Mouse (Mus musculus): ENCODE measurements around the gene Fbxl17. TPM values are rescaled to one million over a fixed set of nuclear protein-coding genes. Genes with fewer than 3 reads are reported as not detected.

The Fbxl17 gene
- polyA plus RNA-seq, 1 experiment from 2014 or later = 9.8 TPM

GRCm38 (mm10) chr17:63212018-63212417 lies 287.8 kb downstream of the Fbxl17 start:
- no peak overlapping the region for H3K4me3 ChIP-seq
- WGBS = 90% methylated on average over 4 of the region's 4 CpGs
- no peak overlapping the region for H3K9ac ChIP-seq
- H3K36me3 ChIP-seq = no peaks in the 10 kb centered on the region
- no peak overlapping the region for H3K4me2 ChIP-seq (replicated peaks)
- no peaks in the 10 kb centered on the region for H3K27me3 ChIP-seq (replicated peaks)
- H3K27ac ChIP-seq = no peak overlapping the region
- H3K4me1 ChIP-seq = no peaks in the 10 kb centered on the region
- ATAC-seq (ENCODE audit: low FRiP score, low read depth) = no peak
- H3K9me3 ChIP-seq = no peaks in the 10 kb centered on the region

- Histone ChIP-seq H3K4me3 (no peak overlapping the region), H3K36me3 (no peaks in the 10 kb centered on the region), H3K4me2 (replicated peaks) (no peak overlapping the region), H3K27me3 (replicated peaks) (no peaks in the 10 kb centered on the region), H3K27ac (no peak overlapping the region), H3K9ac (no peak overlapping the region), H3K4me1 (no peaks in the 10 kb centered on the region), H3K9me3 (no peaks in the 10 kb centered on the region)
- ATAC-seq (ENCODE audit: low FRiP score, low read depth) = no peak
- WGBS = 91% methylated on average over 6 of the region's 6 CpGs
Measured at GRCm38 (mm10) chr17:63209151-63209550, 290.7 kb downstream of the Fbxl17 start.

- Histone ChIP-seq H3K27ac (no peak overlapping the region), H3K9ac (no peak overlapping the region), H3K4me3 (no peak overlapping the region), H3K27me3 (replicated peaks) (no peaks in the 10 kb centered on the region), H3K4me2 (replicated peaks) (no peak overlapping the region), H3K9me3 (no peaks in the 10 kb centered on the region), H3K4me1 (no peaks in the 10 kb centered on the region), H3K36me3 (no peaks in the 10 kb centered on the region)
- no peak for ATAC-seq (ENCODE audit: low FRiP score, low read depth)
- 84% methylated on average over 4 of the region's 4 CpGs for WGBS
Measured at GRCm38 (mm10) chr17:63208346-63208745, 291.5 kb downstream of the Fbxl17 start.

- 91% methylated on average over 9 of the region's 9 CpGs for WGBS
- Histone ChIP-seq H3K27me3 (replicated peaks) (no peaks in the 10 kb centered on the region), H3K4me1 (no peaks in the 10 kb centered on the region), H3K4me2 (replicated peaks) (no peak overlapping the region), H3K36me3 (no peaks in the 10 kb centered on the region), H3K9ac (no peak overlapping the region), H3K27ac (no peak overlapping the region), H3K9me3 (no peaks in the 10 kb centered on the region), H3K4me3 (no peak overlapping the region)
- ATAC-seq (ENCODE audit: low FRiP score, low read depth) = no peak
Measured at GRCm38 (mm10) chr17:63207714-63208113, 292.1 kb downstream of the Fbxl17 start.

- no peak overlapping the region for H3K27ac ChIP-seq
- no peaks in the 10 kb centered on the region for H3K27me3 ChIP-seq (replicated peaks)
- H3K36me3 ChIP-seq = no peaks in the 10 kb centered on the region
- 92% methylated on average over 5 of the region's 5 CpGs for WGBS
- H3K4me3 ChIP-seq = no peak overlapping the region
- no peaks in the 10 kb centered on the region for H3K9me3 ChIP-seq
- no peak overlapping the region for H3K4me2 ChIP-seq (replicated peaks)
- ATAC-seq (ENCODE audit: low FRiP score, low read depth) = no peak
- no peaks in the 10 kb centered on the region for H3K4me1 ChIP-seq
- no peak overlapping the region for H3K9ac ChIP-seq
Measured at GRCm38 (mm10) chr17:63205316-63205715, 294.5 kb downstream of the Fbxl17 start.

GRCm38 (mm10) chr17:63203582-63204190 lies 296.1 kb downstream of the Fbxl17 start:
- H3K4me2 ChIP-seq (replicated peaks) = no peak overlapping the region
- H3K4me1 ChIP-seq = no peaks in the 10 kb centered on the region
- no peaks in the 10 kb centered on the region for H3K36me3 ChIP-seq
- no peak overlapping the region for H3K4me3 ChIP-seq
- no peaks in the 10 kb centered on the region for H3K27me3 ChIP-seq (replicated peaks)
- WGBS = 83% methylated on average over 8 of the region's 8 CpGs
- no peak overlapping the region for H3K27ac ChIP-seq
- no peak overlapping the region for H3K9ac ChIP-seq
- H3K9me3 ChIP-seq = no peaks in the 10 kb centered on the region
- no peak for ATAC-seq (ENCODE audit: low FRiP score, low read depth)

GRCm38 (mm10) chr17:63198703-63199102 lies 301.1 kb downstream of the Fbxl17 start:
- Histone ChIP-seq H3K4me1 (no peaks in the 10 kb centered on the region), H3K4me3 (no peak overlapping the region), H3K4me2 (replicated peaks) (no peak overlapping the region), H3K36me3 (no peaks in the 10 kb centered on the region), H3K27ac (no peak overlapping the region), H3K9me3 (no peaks in the 10 kb centered on the region), H3K27me3 (replicated peaks) (no peaks in the 10 kb centered on the region), H3K9ac (no peak overlapping the region)
- 98% methylated on average over 1 of the region's 1 CpGs for WGBS
- ATAC-seq (ENCODE audit: low FRiP score, low read depth) = no peak

GRCm38 (mm10) chr17:63195496-63195895 lies 304.3 kb downstream of the Fbxl17 start:
- Histone ChIP-seq H3K4me3 (no peak overlapping the region), H3K36me3 (no peaks in the 10 kb centered on the region), H3K9me3 (no peaks in the 10 kb centered on the region), H3K4me2 (replicated peaks) (no peak overlapping the region), H3K4me1 (no peaks in the 10 kb centered on the region), H3K27me3 (replicated peaks) (no peaks in the 10 kb centered on the region), H3K9ac (no peak overlapping the region), H3K27ac (no peak overlapping the region)
- no peak for ATAC-seq (ENCODE audit: low FRiP score, low read depth)
- 97% methylated on average over 2 of the region's 2 CpGs for WGBS

GRCm38 (mm10) chr17:63193196-63193595 lies 306.6 kb downstream of the Fbxl17 start:
- Histone ChIP-seq H3K4me2 (replicated peaks) (no peak overlapping the region), H3K9me3 (no peaks in the 10 kb centered on the region), H3K4me1 (no peaks in the 10 kb centered on the region), H3K36me3 (no peaks in the 10 kb centered on the region), H3K4me3 (no peak overlapping the region), H3K27ac (no peak overlapping the region), H3K9ac (no peak overlapping the region), H3K27me3 (replicated peaks) (no peaks in the 10 kb centered on the region)
- WGBS = 82% methylated on average over 7 of the region's 7 CpGs
- no peak for ATAC-seq (ENCODE audit: low FRiP score, low read depth)

GRCm38 (mm10) chr17:63191345-63191744 lies 308.5 kb downstream of the Fbxl17 start:
- WGBS = 75% methylated on average over 8 of the region's 8 CpGs
- H3K4me2 ChIP-seq (replicated peaks) = no peak overlapping the region
- no peak for ATAC-seq (ENCODE audit: low FRiP score, low read depth)
- no peak overlapping the region for H3K27ac ChIP-seq
- H3K4me1 ChIP-seq = no peaks in the 10 kb centered on the region
- H3K27me3 ChIP-seq (replicated peaks) = no peaks in the 10 kb centered on the region; the same call in 1 of the 2 replicates
- H3K9me3 ChIP-seq = no peaks in the 10 kb centered on the region
- no peak overlapping the region for H3K9ac ChIP-seq
- H3K4me3 ChIP-seq = no peak overlapping the region
- H3K36me3 ChIP-seq = no peaks in the 10 kb centered on the region

- Histone ChIP-seq H3K4me3 (no peak overlapping the region), H3K9ac (no peak overlapping the region), H3K9me3 (no peaks in the 10 kb centered on the region), H3K36me3 (no peaks in the 10 kb centered on the region), H3K27me3 (replicated peaks) (no peaks in the 10 kb centered on the region; the same call in 1 of the 2 replicates), H3K27ac (no peak overlapping the region), H3K4me2 (replicated peaks) (no peak overlapping the region), H3K4me1 (peaks cover 12% of the 10 kb centered on the region; the same call in 1 of the 2 replicates)
- no peak for ATAC-seq (ENCODE audit: low FRiP score, low read depth)
- 84% methylated on average over 8 of the region's 8 CpGs for WGBS
Measured at GRCm38 (mm10) chr17:63189274-63189673, 310.5 kb downstream of the Fbxl17 start.

- peak overlapping the region; percentile 23; the same call in 1 of the 2 replicates for H3K4me2 ChIP-seq (replicated peaks)
- WGBS = 23% methylated on average over 9 of the region's 9 CpGs
- no peak overlapping the region for H3K27ac ChIP-seq
- peak; percentile 77 for ATAC-seq (ENCODE audit: low FRiP score, low read depth)
- H3K36me3 ChIP-seq = no peaks in the 10 kb centered on the region
- H3K9me3 ChIP-seq = no peaks in the 10 kb centered on the region
- no peak overlapping the region for H3K4me3 ChIP-seq
- no peaks in the 10 kb centered on the region; the same call in 1 of the 2 replicates for H3K27me3 ChIP-seq (replicated peaks)
- H3K4me1 ChIP-seq = peaks cover 12% of the 10 kb centered on the region; the same call in 1 of the 2 replicates
- no peak overlapping the region for H3K9ac ChIP-seq
Measured at GRCm38 (mm10) chr17:63185531-63185930, 314.3 kb downstream of the Fbxl17 start.
